Mouse (Mus musculus): ENCODE measurements at regions not wholly inside any gene's neighbourhood (a gene's known extent, or its start where the extent isn't known, plus 50 kb on each side); places are given as distances from the start of the nearest gene placed in this dataset.

- no peak for DNase-seq
Observed at GRCm38 (mm10) chr1:42475629-42476028, 219.9 kb upstream of the Pou3f3 start.

GRCm38 (mm10) chr1:42480348-42480920 lies 215.1 kb upstream of the Pou3f3 start:
- DNase-seq: no peak

GRCm38 (mm10) chr1:42489563-42489962 lies 206.0 kb upstream of the Pou3f3 start:
- no peak for DNase-seq

GRCm38 (mm10) chr1:42490856-42491643 lies 204.5 kb upstream of the Pou3f3 start:
- peak; percentile 38 for DNase-seq

GRCm38 (mm10) chr1:42491644-42492277 lies 203.8 kb upstream of the Pou3f3 start:
- DNase-seq: no peak

GRCm38 (mm10) chr1:42496022-42496421 lies 199.5 kb upstream of the Pou3f3 start:
- DNase-seq: peak; percentile 24

- DNase-seq: no peak
Observed at GRCm38 (mm10) chr1:42496433-42496832, 199.1 kb upstream of the Pou3f3 start.

GRCm38 (mm10) chr1:42498901-42499300 lies 196.7 kb upstream of the Pou3f3 start:
- peak; percentile 76 for DNase-seq

GRCm38 (mm10) chr1:42504491-42504890 lies 191.1 kb upstream of the Pou3f3 start:
- no peak for DNase-seq

- no peak for DNase-seq
Observed at GRCm38 (mm10) chr1:42505048-42505729, 190.4 kb upstream of the Pou3f3 start.

- DNase-seq: no peak
Observed at GRCm38 (mm10) chr1:42514417-42514816, 181.2 kb upstream of the Pou3f3 start.

GRCm38 (mm10) chr1:42524401-42524800 lies 171.2 kb upstream of the Pou3f3 start:
- no peak for DNase-seq

GRCm38 (mm10) chr1:42527746-42528476 lies 167.7 kb upstream of the Pou3f3 start:
- peak; percentile 43 for DNase-seq

- DNase-seq: peak; percentile 8
Observed at GRCm38 (mm10) chr1:42532908-42533307, 162.7 kb upstream of the Pou3f3 start.

GRCm38 (mm10) chr1:42539066-42539539 lies 156.5 kb upstream of the Pou3f3 start:
- no peak for DNase-seq

- DNase-seq: peak; percentile 19
Observed at GRCm38 (mm10) chr1:42539541-42540520, 155.7 kb upstream of the Pou3f3 start.

- no peak for DNase-seq
Observed at GRCm38 (mm10) chr1:42541991-42542390, 153.6 kb upstream of the Pou3f3 start.

- DNase-seq: peak; percentile 18
Observed at GRCm38 (mm10) chr1:42542846-42543549, 152.6 kb upstream of the Pou3f3 start.

- DNase-seq: no peak
Observed at GRCm38 (mm10) chr1:42546879-42547278, 148.7 kb upstream of the Pou3f3 start.

GRCm38 (mm10) chr1:42557301-42557700 lies 138.3 kb upstream of the Pou3f3 start:
- no peak for DNase-seq

- DNase-seq: peak; percentile 28
Observed at GRCm38 (mm10) chr1:42567640-42568039, 127.9 kb upstream of the Pou3f3 start.

Data from kidney, adult 9 months (tissue).